ENCODE assay signal across 8 mouse cellular contexts in genomic region chr3:89340465-89340864, GRCm38 (mm10). TPM values are rescaled to one million over a fixed set of nuclear protein-coding genes. Genes with fewer than 3 reads are reported as not detected.
DNase-seq lines count a peak whose midpoint lies in the region; ATAC-seq and TF ChIP-seq lines count a peak whose summit lies in the region.

No protein-coding gene starts in this region.

- TF ChIP-seq CTCF in brain, embryonic 14.5 days (IDR thresholded peaks at IDR 0.05; ENCODE audit: borderline replicate concordance, extremely low read depth, insufficient read depth, insufficient read length): peak; percentile 96
- peak; percentile 93 for TF ChIP-seq CTCF in heart, postnatal 0 days (IDR thresholded peaks at IDR 0.05; ENCODE audit: low read depth)
- peak; percentile 93 for TF ChIP-seq CTCF in layer of hippocampus, adult 2 months (conservative IDR thresholded peaks at IDR 0.05)

- WGBS in heart, postnatal 0 days: 9% methylated on average over 11 of the region's 11 CpGs

- no peak overlapping the region for H3K27ac ChIP-seq in ES-E14 (ENCODE audit: insufficient read depth, low read depth, low read length, poor library complexity, severe bottlenecking)
- H3K27ac ChIP-seq in heart, postnatal 0 days (ENCODE audit: low read depth): no peak overlapping the region
- no peak overlapping the region for H3K27ac ChIP-seq in layer of hippocampus, adult 2 months

- no peak for TF ChIP-seq POLR2A in brain, embryonic 14.5 days (IDR thresholded peaks at IDR 0.05; ENCODE audit: borderline replicate concordance, extremely low read depth, insufficient read depth, insufficient read length, poor library complexity, severe bottlenecking)

- peak overlapping the region; percentile 8 to 55; a peak in 3 of 4 replicates for H3K4me3 ChIP-seq in ES-E14 (ENCODE audit: insufficient read depth in 1 of 2, low read depth in 1 of 2, low read length in 2 of 2, poor library complexity in 1 of 2, severe bottlenecking in 1 of 2)
- no peak overlapping the region for H3K4me3 ChIP-seq in heart, postnatal 0 days (ENCODE audit: low read depth, low read length)
- no peak overlapping the region for H3K4me3 ChIP-seq in layer of hippocampus, adult 2 months

- no peaks in the 10 kb centered on the region for H3K9me3 ChIP-seq in ES-E14 (ENCODE audit: control insufficient read depth, insufficient read depth, low read depth, low read length)
- no peaks in the 10 kb centered on the region for H3K9me3 ChIP-seq in heart, postnatal 0 days (replicated peaks; ENCODE audit: control insufficient read depth, low read length)

- H3K36me3 ChIP-seq in ES-E14 (ENCODE audit: control insufficient read depth, insufficient read depth, low read length, poor library complexity, severe bottlenecking): peaks cover 21% of the 10 kb centered on the region
- H3K36me3 ChIP-seq in heart, postnatal 0 days (replicated peaks; ENCODE audit: control insufficient read depth, insufficient read depth, low read length): peaks cover 18% of the 10 kb centered on the region

- H3K9ac ChIP-seq in ES-E14 (ENCODE audit: insufficient read depth, low read depth, low read length, poor library complexity, severe bottlenecking): no peak overlapping the region
- H3K9ac ChIP-seq in heart, postnatal 0 days (replicated peaks; ENCODE audit: low read depth, low read length): no peak overlapping the region

- ATAC-seq in erythroblast, adult 5-6 weeks (replicated peaks; ENCODE audit: low FRiP score, poor library complexity, severe bottlenecking): peak; percentile 58
- no peak for ATAC-seq in heart, postnatal 0 days (ENCODE audit: insufficient read depth, low read depth)

- peak overlapping the region; percentile 16; the same call in 1 of the 2 replicates for H3K4me2 ChIP-seq in heart, postnatal 0 days (ENCODE audit: low read depth, low read length)

- peaks cover 3 to 12% of the 10 kb centered on the region in 2 experiments; a peak in 3 of 4 replicates for H3K4me1 ChIP-seq in ES-E14 (ENCODE audit: control insufficient read depth in 2 of 2, insufficient read depth in 2 of 2, low read length in 2 of 2, poor library complexity in 1 of 2)
- H3K4me1 ChIP-seq in heart, postnatal 0 days (ENCODE audit: control insufficient read depth, insufficient read depth): peaks cover 5% of the 10 kb centered on the region

- TF ChIP-seq EP300 in heart, postnatal 0 days (IDR thresholded peaks at IDR 0.05; ENCODE audit: low read depth): no peak

- peak; percentile 91 for DNase-seq in ES-E14 (ENCODE audit: low read depth, low spot score)
- DNase-seq in brain, embryonic 14.5 days (ENCODE audit: low read depth): peak; percentile 88
- no peak for DNase-seq in heart, postnatal 0 days (ENCODE audit: low spot score)
- DNase-seq in layer of hippocampus, adult 2 months (ENCODE audit: low spot score in 2 of 2): peak; percentile 74 to 93
- DNase-seq in lung, postnatal 10 days: peak; percentile 85
- peak; percentile 94 for DNase-seq in retina, embryonic 14.5 days (ENCODE audit: low spot score)
- peak; percentile 79 for DNase-seq in urinary bladder, postnatal 14 days (ENCODE audit: low spot score)

- H3K27me3 ChIP-seq in heart, postnatal 0 days (ENCODE audit: control insufficient read depth, insufficient read depth, low read length): peaks cover 7% of the 10 kb centered on the region

- in situ Hi-C loops in ES-E14 (cut with MboI; ENCODE audit: low sequenced_read_pairs in 2 of 2, unreplicated experiment in 2 of 2): no loop called here

TF ChIP-seq in ES-E14, 5 proteins besides CTCF, POLR2A, EP300 and RAD21:
- TF ChIP-seq ZNF384 (IDR thresholded peaks at IDR 0.05; ENCODE audit: low read depth, low read length): no peak
- no peak for TF ChIP-seq MAFK (IDR thresholded peaks at IDR 0.05; ENCODE audit: insufficient read depth, low read depth, low read length)
- peak; percentile 44; the same call in 1 of the 2 replicates for TF ChIP-seq HCFC1 (IDR thresholded peaks at IDR 0.05; ENCODE audit: borderline replicate concordance, insufficient read depth, low read length)
- peak; percentile 66; the same call in 1 of the 2 replicates for TF ChIP-seq ZC3H11A (IDR thresholded peaks at IDR 0.05; ENCODE audit: borderline replicate concordance, low read depth, low read length)
- TF ChIP-seq CHD2 (IDR thresholded peaks at IDR 0.05; ENCODE audit: low read depth, low read length): no peak

RNA-seq across cellular contexts. Expression of gene Efna4, which starts 2.6 kb away (rescaled TPM):
- total RNA-seq in ES-E14 (2012; rRNA removed): 24.0 and 41.9 TPM in 2 replicates
- 12.6 and 22.9 TPM in 2 replicates for polyA plus RNA-seq in brain, embryonic 14.5 days (2012; rRNA removed)
- not detected in 2 replicates for total RNA-seq in erythroblast, adult 5-6 weeks (2015; ENCODE audit: low replicate concordance)
- not detected in 2 replicates for total RNA-seq in erythroblast, adult 5-6 weeks (2017; ENCODE audit: low replicate concordance)
- total RNA-seq in heart, postnatal 0 days (2014; rRNA removed; ENCODE audit: low replicate concordance): 2.7 and 7.2 TPM in 2 replicates
- 2.6 and 3.5 TPM in 2 replicates for polyA plus RNA-seq in heart, postnatal 0 days (2015; fragmentation: Nextera tagmentation; extraction: Ambion mirVana)
- total RNA-seq in layer of hippocampus, adult 2 months (2021): under 1 TPM; 0.61 to 0.96 TPM

RNA-seq across cellular contexts. Expression of gene Adam15, which starts 9.3 kb away (rescaled TPM):
- total RNA-seq in ES-E14 (2012; rRNA removed): 56.3 and 59.1 TPM in 2 replicates
- polyA plus RNA-seq in brain, embryonic 14.5 days (2012; rRNA removed): 63.6 and 75.5 TPM in 2 replicates
- total RNA-seq in erythroblast, adult 5-6 weeks (2015; ENCODE audit: low replicate concordance): 25.3 and 34.2 TPM in 2 replicates
- total RNA-seq in erythroblast, adult 5-6 weeks (2017; ENCODE audit: low replicate concordance): 5.0 and 14.1 TPM in 2 replicates
- 99.0 and 115 TPM in 2 replicates for total RNA-seq in heart, postnatal 0 days (2014; rRNA removed; ENCODE audit: low replicate concordance)
- 72.3 and 82.2 TPM in 2 replicates for polyA plus RNA-seq in heart, postnatal 0 days (2015; fragmentation: Nextera tagmentation; extraction: Ambion mirVana)
- 100 to 1,000 TPM; 122 to 127 TPM for total RNA-seq in layer of hippocampus, adult 2 months (2021)

RNA-seq across cellular contexts. Expression of gene Efna3, which starts 17.7 kb away (rescaled TPM):
- 7.5 and 12.5 TPM in 2 replicates for total RNA-seq in ES-E14 (2012; rRNA removed)
- 59.4 and 60.3 TPM in 2 replicates for polyA plus RNA-seq in brain, embryonic 14.5 days (2012; rRNA removed)
- not detected in 2 replicates for total RNA-seq in erythroblast, adult 5-6 weeks (2015; ENCODE audit: low replicate concordance)
- not detected in 2 replicates for total RNA-seq in erythroblast, adult 5-6 weeks (2017; ENCODE audit: low replicate concordance)
- total RNA-seq in heart, postnatal 0 days (2014; rRNA removed; ENCODE audit: low replicate concordance): not detected in 2 replicates
- polyA plus RNA-seq in heart, postnatal 0 days (2015; fragmentation: Nextera tagmentation; extraction: Ambion mirVana): 0.12 and 0.44 TPM in 2 replicates
- total RNA-seq in layer of hippocampus, adult 2 months (2021): 10 to 100 TPM; 65.5 to 76.3 TPM

RNA-seq across cellular contexts. Expression of gene Dcst2, which starts 21.3 kb away (rescaled TPM):
- total RNA-seq in ES-E14 (2012; rRNA removed): not detected in 2 replicates
- 0.38 and 0.57 TPM in 2 replicates for polyA plus RNA-seq in brain, embryonic 14.5 days (2012; rRNA removed)
- not detected in 2 replicates for total RNA-seq in erythroblast, adult 5-6 weeks (2015; ENCODE audit: low replicate concordance)
- not detected in 2 replicates for total RNA-seq in erythroblast, adult 5-6 weeks (2017; ENCODE audit: low replicate concordance)
- total RNA-seq in heart, postnatal 0 days (2014; rRNA removed; ENCODE audit: low replicate concordance): 0.39 TPM in 1 of 2 replicates, not detected in the other
- 0.07 TPM in 1 of 2 replicates, not detected in the other for polyA plus RNA-seq in heart, postnatal 0 days (2015; fragmentation: Nextera tagmentation; extraction: Ambion mirVana)
- total RNA-seq in layer of hippocampus, adult 2 months (2021): under 1 TPM; 0.29 to 0.77 TPM

RNA-seq across cellular contexts. Expression of gene Dcst1, which starts 24.6 kb away (rescaled TPM):
- total RNA-seq in ES-E14 (2012; rRNA removed): 0.09 and 0.16 TPM in 2 replicates
- polyA plus RNA-seq in brain, embryonic 14.5 days (2012; rRNA removed): 0.04 TPM in 1 of 2 replicates, not detected in the other
- not detected in 2 replicates for total RNA-seq in erythroblast, adult 5-6 weeks (2015; ENCODE audit: low replicate concordance)
- total RNA-seq in erythroblast, adult 5-6 weeks (2017; ENCODE audit: low replicate concordance): not detected in 2 replicates
- total RNA-seq in heart, postnatal 0 days (2014; rRNA removed; ENCODE audit: low replicate concordance): 0.50 TPM in 1 of 2 replicates, not detected in the other
- 0.10 and 0.29 TPM in 2 replicates for polyA plus RNA-seq in heart, postnatal 0 days (2015; fragmentation: Nextera tagmentation; extraction: Ambion mirVana)
- total RNA-seq in layer of hippocampus, adult 2 months (2021): not detected

Comparison
In these comparisons a context has a peak if more than half of its experiments do, and no peak if none do; other contexts are left out.
1. H3K4me3 ChIP-seq: peak in ES-E14 (2 of 2); none in heart, postnatal 0 days (single experiment) and layer of hippocampus, adult 2 months (single experiment).
2. Peak in every context shown above with its lines, with median percentiles within 50 percentile points of each other: CTCF ChIP-seq.